Mouse (Mus musculus) hindbrain, embryonic 11.5 days (tissue): ENCODE measurements around the gene Habp4. TPM values are rescaled to one million over a fixed set of nuclear protein-coding genes. Genes with fewer than 3 reads are reported as not detected.

Experiments
- ATAC-seq: fragments of 200-750 bp; cut with Nextera tagmentation; 2 replicates; pipeline ENCODE4 v1.8.0; 2017; ENCODE audit warnings: mild to moderate bottlenecking, moderate TSS enrichment, moderate library complexity; ENCODE audit not compliant: low FRiP score
- DNase-seq: peaks from one replicate; pipeline ENCODE4 v3.0.0-alpha.2; 2015; ENCODE audit warnings: low spot score
- H3K27ac ChIP-seq: fragments of 300-500 bp; sonication (generic); 2 replicates; pipeline ENCODE4 v1.5.1; 2014; ENCODE audit warnings: mild to moderate bottlenecking, low read depth, low read length
- H3K27me3 ChIP-seq: fragments of 300-500 bp; sonication (generic); 2 replicates; pipeline ENCODE4 v1.6.1; 2014; ENCODE audit warnings: mild to moderate bottlenecking, low read length, moderate library complexity, mixed read lengths; ENCODE audit not compliant: control insufficient read depth, insufficient read depth
- H3K36me3 ChIP-seq: fragments of 300-500 bp; sonication (generic); 2 replicates; pipeline ENCODE4 v1.6.1; 2014; ENCODE audit warnings: mild to moderate bottlenecking, low read length, moderate library complexity, mixed read lengths; ENCODE audit not compliant: control insufficient read depth, insufficient read depth
- H3K4me1 ChIP-seq: fragments of 300-500 bp; sonication (generic); replicated peaks from 2 replicates; pipeline ENCODE4 v1.6.1; 2014; ENCODE audit warnings: low read length, mixed read lengths; ENCODE audit not compliant: control insufficient read depth, insufficient read depth
- H3K4me2 ChIP-seq: fragments of 300-500 bp; sonication (generic); replicated peaks from 2 replicates; pipeline ENCODE4 v1.6.1; 2014; ENCODE audit warnings: mild to moderate bottlenecking, low read depth, low read length
- H3K4me3 ChIP-seq: fragments of 300-500 bp; sonication (generic); 2 replicates; pipeline ENCODE4 v1.5.1; 2014; ENCODE audit warnings: low read depth, low read length
- H3K9ac ChIP-seq: fragments of 300-500 bp; sonication (generic); 2 replicates; pipeline ENCODE4 v1.6.1; 2014; ENCODE audit warnings: low read depth, low read length
- H3K9me3 ChIP-seq: fragments of 300-500 bp; sonication (generic); 2 replicates; pipeline ENCODE4 v1.6.1; 2016; ENCODE audit warnings: low read length; ENCODE audit not compliant: control insufficient read depth
- WGBS: fragments of 180-500 bp; shearing (Covaris S2); extraction: QIAGEN DNeasy Blood & Tissue Kit; methylation state at CpG from one replicate; pipeline ENCODE4 v1.1.7; 2014; 5-methylcytosine and 5-hydroxymethylcytosine counted together
- polyA plus RNA-seq: library from polyadenylated mRNA; unstranded; fragments of >200 nt; fragmentation: Nextera tagmentation; extraction: Ambion mirVana; gene quantifications from 2 replicates; pipeline ENCODE4 v1.2.1, GENCODE M21; 2014

Gene Habp4
- polyA plus RNA-seq, 1 experiment from 2014 or later = 30.3 TPM

GRCm38 (mm10) chr13:64161916-64162611 lies 440 bp downstream of the Habp4 start:
- peak overlapping the region; percentile 98 for H3K4me2 ChIP-seq
- peak; percentile 77 for ATAC-seq
- H3K27ac ChIP-seq = peak overlapping the region; percentile 80
- H3K4me1 ChIP-seq = 0 out of 2 replicates have a peak, but pooled peaks cover 2% of the 10 kb centered on the region
- H3K36me3 ChIP-seq = no peaks in the 10 kb centered on the region
- peak overlapping the region; percentile 84 for H3K4me3 ChIP-seq
- no peaks in the 10 kb centered on the region; the same call in 1 of the 2 replicates for H3K27me3 ChIP-seq
- no peak for DNase-seq
- 0 out of 2 replicates have a peak, but pooled peaks cover 2% of the 10 kb centered on the region for H3K9me3 ChIP-seq
- peak overlapping the region; percentile 77 for H3K9ac ChIP-seq
- WGBS = 0% methylated on average over 55 of the region's 71 CpGs

GRCm38 (mm10) chr13:64162626-64163025 lies 1.0 kb downstream of the Habp4 start:
- H3K4me1 ChIP-seq = 0 out of 2 replicates have a peak, but pooled peaks cover 2% of the 10 kb centered on the region
- DNase-seq (peak; percentile 57), ATAC-seq (no peak; the same call in 1 of the 2 replicates)
- H3K4me2 ChIP-seq = peak overlapping the region; percentile 98
- no peaks in the 10 kb centered on the region for H3K36me3 ChIP-seq
- peak overlapping the region; percentile 77 for H3K9ac ChIP-seq
- WGBS = 1% methylated on average over 14 of the region's 14 CpGs
- H3K27ac ChIP-seq = no peak overlapping the region
- no peaks in the 10 kb centered on the region; the same call in 1 of the 2 replicates for H3K27me3 ChIP-seq
- H3K4me3 ChIP-seq = peak overlapping the region; percentile 84
- 0 out of 2 replicates have a peak, but pooled peaks cover 2% of the 10 kb centered on the region for H3K9me3 ChIP-seq

- no peaks in the 10 kb centered on the region; the same call in 1 of the 2 replicates for H3K27me3 ChIP-seq
- 0 out of 2 replicates have a peak, but pooled peaks cover 2% of the 10 kb centered on the region for H3K4me1 ChIP-seq
- H3K4me3 ChIP-seq = peak overlapping the region; percentile 84
- peaks cover 2% of the 10 kb centered on the region; the same call in 1 of the 2 replicates for H3K9me3 ChIP-seq
- DNase-seq (no peak), ATAC-seq (no peak)
- 26% methylated on average over 13 of the region's 13 CpGs for WGBS
- H3K4me2 ChIP-seq = peak overlapping the region; percentile 98
- H3K36me3 ChIP-seq = no peaks in the 10 kb centered on the region
- H3K9ac ChIP-seq = peak overlapping the region; percentile 77; the same call in 1 of the 2 replicates
- no peak overlapping the region for H3K27ac ChIP-seq
These were observed 1.6 kb downstream of the Habp4 start for GRCm38 (mm10) chr13:64163147-64163715.

GRCm38 (mm10) chr13:64169746-64170145 lies 8.1 kb downstream of the Habp4 start:
- peaks cover 15% of the 10 kb centered on the region for H3K9me3 ChIP-seq
- no peak overlapping the region for H3K4me3 ChIP-seq
- no peaks in the 10 kb centered on the region for H3K27me3 ChIP-seq
- H3K36me3 ChIP-seq = peaks cover 9% of the 10 kb centered on the region
- ATAC-seq = no peak
- H3K4me2 ChIP-seq = no peak overlapping the region
- H3K27ac ChIP-seq = no peak overlapping the region
- DNase-seq = no peak
- H3K9ac ChIP-seq = no peak overlapping the region
- 94% methylated on average over 25 of the region's 25 CpGs for WGBS
- H3K4me1 ChIP-seq = no peaks in the 10 kb centered on the region

GRCm38 (mm10) chr13:64178000-64178399 lies 16.4 kb downstream of the Habp4 start:
- Histone ChIP-seq H3K4me1 (no peaks in the 10 kb centered on the region), H3K9me3 (no peaks in the 10 kb centered on the region), H3K36me3 (no peaks in the 10 kb centered on the region), H3K27me3 (no peaks in the 10 kb centered on the region), H3K27ac (no peak overlapping the region), H3K4me2 (no peak overlapping the region), H3K9ac (no peak overlapping the region), H3K4me3 (no peak overlapping the region)
- 79% methylated on average over 7 of the region's 7 CpGs for WGBS
- ATAC-seq (no peak), DNase-seq (no peak)

GRCm38 (mm10) chr13:64178746-64179652 lies 17.4 kb downstream of the Habp4 start:
- Histone ChIP-seq H3K36me3 (no peaks in the 10 kb centered on the region), H3K27me3 (no peaks in the 10 kb centered on the region), H3K27ac (no peak overlapping the region), H3K4me3 (no peak overlapping the region), H3K4me2 (no peak overlapping the region), H3K9me3 (no peaks in the 10 kb centered on the region), H3K9ac (no peak overlapping the region), H3K4me1 (no peaks in the 10 kb centered on the region)
- DNase-seq (no peak), ATAC-seq (no peak)
- 72% methylated on average over 13 of the region's 13 CpGs for WGBS

GRCm38 (mm10) chr13:64180300-64180699 lies 18.7 kb downstream of the Habp4 start:
- H3K9ac ChIP-seq = no peak overlapping the region
- no peaks in the 10 kb centered on the region for H3K9me3 ChIP-seq
- 89% methylated on average over 4 of the region's 4 CpGs for WGBS
- H3K4me2 ChIP-seq = no peak overlapping the region
- DNase-seq (no peak), ATAC-seq (no peak)
- no peak overlapping the region for H3K27ac ChIP-seq
- no peak overlapping the region for H3K4me3 ChIP-seq
- H3K27me3 ChIP-seq = no peaks in the 10 kb centered on the region
- no peaks in the 10 kb centered on the region for H3K36me3 ChIP-seq
- no peaks in the 10 kb centered on the region for H3K4me1 ChIP-seq

GRCm38 (mm10) chr13:64180888-64181287 lies 19.3 kb downstream of the Habp4 start:
- Histone ChIP-seq H3K4me1 (no peaks in the 10 kb centered on the region), H3K9ac (no peak overlapping the region), H3K4me2 (no peak overlapping the region), H3K27ac (no peak overlapping the region), H3K9me3 (no peaks in the 10 kb centered on the region), H3K36me3 (no peaks in the 10 kb centered on the region), H3K4me3 (no peak overlapping the region), H3K27me3 (no peaks in the 10 kb centered on the region)
- ATAC-seq (no peak), DNase-seq (peak; percentile 59)
- 87% methylated on average over 3 of the region's 3 CpGs for WGBS
